In the genomic region with DNA sequence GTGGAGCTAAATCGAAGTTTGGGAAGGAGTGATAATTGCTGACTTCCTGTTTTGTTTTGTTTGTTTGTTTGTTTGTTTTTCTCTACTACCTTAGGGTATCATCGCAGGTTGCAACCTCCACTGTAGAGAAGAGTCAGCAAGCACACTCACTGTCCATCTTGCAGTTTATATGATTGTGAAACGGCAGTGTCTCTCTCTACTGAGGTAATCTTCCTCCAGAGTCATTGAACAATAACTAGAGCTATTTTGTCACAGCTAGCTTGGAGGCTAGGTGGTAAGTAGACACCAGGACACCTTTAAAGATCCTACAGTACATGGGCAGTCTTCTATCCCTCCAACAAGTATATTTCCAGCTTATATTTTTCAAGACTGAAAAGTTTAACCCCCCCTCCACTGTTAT, we compare ENCODE assay signal across 21 mouse cellular contexts.
"Had no signal": no experiment of that assay in that cellular context is flagged by ENCODE, and none has a peak within 500 bp of the region (broad histone marks: within the 10 kb centered on the region; RNA-seq: fewer than 3 reads in every experiment).

No protein-coding gene starts in this region.

- ATAC-seq: hindbrain, embryonic 16.5 days; hindbrain, postnatal 0 days; inflammation-experienced regulatory T-cells, adult 6 months; intestine, embryonic 15.5 days; intestine, embryonic 16.5 days; intestine, postnatal 0 days had no signal

- DNase-seq: heart, postnatal 14 days; heart, postnatal 36 days; heart, postnatal 4 days; kidney, adult 11 months; kidney, adult 18-20 months; kidney, adult 2 months; kidney, adult 8-10 months; kidney, adult 9 months; kidney, postnatal 10 days; kidney, postnatal 14 days; kidney, postnatal 25 days; kidney, postnatal 36 days; kidney, postnatal 4 days; layer of hippocampus, adult 9-11 months; layer of hippocampus, postnatal 36 days had no signal
